Mouse (Mus musculus): ENCODE results near the gene Umodl1.

GRCm38 (mm10) chr17:31007357-31007756 is 52.9 kb downstream of the Umodl1 start:
- TF ChIP-seq CTCF (IDR thresholded peaks at IDR 0.05; ENCODE audit: borderline replicate concordance, extremely low read depth, insufficient read depth, insufficient read length): no peak
- no peak for TF ChIP-seq POLR2A (IDR thresholded peaks at IDR 0.05; ENCODE audit: borderline replicate concordance, extremely low read depth, insufficient read depth, insufficient read length, poor library complexity, severe bottlenecking)
